Mouse (Mus musculus) intestine, postnatal 0 days (tissue): ENCODE results near the gene Csnk1g2. TPM values are rescaled to one million over a fixed set of nuclear protein-coding genes. Genes with fewer than 3 reads are reported as not detected.
A peak's percentile ranks its signal among the peaks of the same experiment; 100 is the strongest.

Experiments used
- ATAC-seq: fragments of 200-750 bp; cut with Nextera tagmentation; 2 replicates; pipeline ENCODE4 v1.8.0; 2017; ENCODE audit warnings: mild to moderate bottlenecking, moderate TSS enrichment, moderate library complexity
- H3K27ac ChIP-seq: fragments of 300-500 bp; sonication (generic); 2 replicates; pipeline ENCODE4 v1.5.1; 2014; ENCODE audit warnings: mild to moderate bottlenecking, low read depth, low read length, moderate library complexity
- H3K27me3 ChIP-seq: fragments of 300-500 bp; sonication (generic); replicated peaks from 2 replicates; pipeline ENCODE4 v1.6.1; 2014; ENCODE audit warnings: low read length, mixed read lengths; ENCODE audit not compliant: control insufficient read depth, insufficient read depth
- H3K36me3 ChIP-seq: fragments of 300-500 bp; sonication (generic); 2 replicates; pipeline ENCODE4 v1.6.1; 2014; ENCODE audit warnings: mild to moderate bottlenecking, moderate library complexity; ENCODE audit not compliant: control insufficient read depth, insufficient read depth
- H3K4me1 ChIP-seq: fragments of 300-500 bp; sonication (generic); replicated peaks from 2 replicates; pipeline ENCODE4 v1.6.1; 2014; ENCODE audit warnings: antibody characterized with exemption, low read length, mixed read lengths; ENCODE audit not compliant: control insufficient read depth, insufficient read depth
- H3K4me2 ChIP-seq: fragments of 300-500 bp; sonication (generic); replicated peaks from 2 replicates; pipeline ENCODE4 v1.6.1; 2014; ENCODE audit warnings: low read depth, mild to moderate bottlenecking, moderate library complexity
- H3K4me3 ChIP-seq: fragments of 300-500 bp; sonication (generic); 2 replicates; pipeline ENCODE4 v1.5.1; 2014; ENCODE audit warnings: low read depth, low read length
- H3K9ac ChIP-seq: fragments of 300-500 bp; sonication (generic); 2 replicates; pipeline ENCODE4 v1.6.1; 2014; ENCODE audit warnings: mild to moderate bottlenecking, low read depth, low read length
- H3K9me3 ChIP-seq: fragments of 300-500 bp; sonication (generic); 2 replicates; pipeline ENCODE4 v1.6.1; 2016; ENCODE audit warnings: mixed run types; ENCODE audit not compliant: control insufficient read depth
- CTCF ChIP-seq: sonication (generic); IDR thresholded peaks from 2 replicates; pipeline ENCODE4 v1.5.1; 2016; ENCODE audit warnings: low read depth, mild to moderate bottlenecking, control low read depth, antibody characterized with exemption, moderate library complexity
- WGBS: fragments of 180-500 bp; shearing (Covaris S2); extraction: QIAGEN DNeasy Blood & Tissue Kit; methylation state at CpG from one replicate; pipeline ENCODE4 v1.1.7; 2014; 5-methylcytosine and 5-hydroxymethylcytosine counted together
- polyA plus RNA-seq: library from polyadenylated mRNA; unstranded; fragments of >200 nt; fragmentation: Nextera tagmentation; extraction: Ambion mirVana; gene quantifications from 2 replicates; pipeline ENCODE4 v1.2.1, GENCODE M21; 2015

Gene Csnk1g2
- polyA plus RNA-seq, 1 experiment from 2014 or later: 97.5 TPM

- H3K4me3 ChIP-seq: peak within 1 kb of the TSS; percentile 87
- peaks cover 13% of the 10 kb centered on the region; the same call in 1 of the 2 replicates for H3K4me1 ChIP-seq
- H3K36me3 ChIP-seq: peaks cover 7% of the 10 kb centered on the region; the same call in 1 of the 2 replicates
- 15% methylated on average over 15 of the region's 15 CpGs for WGBS
- no peak for TF ChIP-seq CTCF
- no peaks in the 10 kb centered on the region for H3K9me3 ChIP-seq
- H3K4me2 ChIP-seq: peak within 1 kb of the TSS; percentile 94
- peak within 1 kb of the TSS; percentile 73 for H3K27ac ChIP-seq
- ATAC-seq: peak; percentile 1; the same call in 1 of the 2 replicates
- H3K9ac ChIP-seq: peak within 1 kb of the TSS; percentile 79
- H3K27me3 ChIP-seq: no peaks in the 10 kb centered on the region
Measured at GRCm38 (mm10) chr10:80656863-80657623, 34.4 kb downstream of the Csnk1g2 start, which contains the start of gene Btbd2. Gene Btbd2 (minus strand): TSS chr10:80657071.

GRCm38 (mm10) chr10:80658194-80658840 lies 35.7 kb downstream of the Csnk1g2 start:
- H3K4me2 ChIP-seq: no peak overlapping the region
- H3K27ac ChIP-seq: no peak overlapping the region; the same call in 1 of the 2 replicates
- H3K4me3 ChIP-seq: no peak overlapping the region
- H3K36me3 ChIP-seq: no peaks in the 10 kb centered on the region
- H3K9me3 ChIP-seq: no peaks in the 10 kb centered on the region
- ATAC-seq: no peak
- no peaks in the 10 kb centered on the region for H3K27me3 ChIP-seq
- WGBS: 60% methylated on average over 14 of the region's 14 CpGs
- no peak overlapping the region for H3K9ac ChIP-seq
- peaks cover 13% of the 10 kb centered on the region; the same call in 1 of the 2 replicates for H3K4me1 ChIP-seq
- no peak for TF ChIP-seq CTCF

GRCm38 (mm10) chr10:80658841-80659202 lies 36.2 kb downstream of the Csnk1g2 start:
- ATAC-seq: no peak; the same call in 1 of the 2 replicates
- H3K27me3 ChIP-seq: no peaks in the 10 kb centered on the region
- peak overlapping the region; percentile 9; the same call in 1 of the 2 replicates for H3K27ac ChIP-seq
- H3K9ac ChIP-seq: no peak overlapping the region
- peaks cover 13% of the 10 kb centered on the region; the same call in 1 of the 2 replicates for H3K4me1 ChIP-seq
- no peak for TF ChIP-seq CTCF
- no peaks in the 10 kb centered on the region for H3K36me3 ChIP-seq
- no peaks in the 10 kb centered on the region for H3K9me3 ChIP-seq
- peak overlapping the region; percentile 52 for H3K4me2 ChIP-seq
- 41% methylated on average over 4 of the region's 4 CpGs for WGBS
- no peak overlapping the region for H3K4me3 ChIP-seq

- H3K4me2 ChIP-seq: peak overlapping the region; percentile 52
- H3K27ac ChIP-seq: peak overlapping the region; percentile 9; the same call in 1 of the 2 replicates
Measured at GRCm38 (mm10) chr10:80659213-80659612, 36.6 kb downstream of the Csnk1g2 start.

GRCm38 (mm10) chr10:80661149-80661548 lies 38.5 kb downstream of the Csnk1g2 start:
- no peak for ATAC-seq
- Histone ChIP-seq H3K27ac (no peak overlapping the region), H3K4me3 (no peak overlapping the region), H3K4me1 (peaks cover 7% of the 10 kb centered on the region; the same call in 1 of the 2 replicates), H3K36me3 (peaks cover 3% of the 10 kb centered on the region; the same call in 1 of the 2 replicates), H3K9me3 (no peaks in the 10 kb centered on the region), H3K4me2 (no peak overlapping the region), H3K9ac (no peak overlapping the region), H3K27me3 (no peaks in the 10 kb centered on the region)
- WGBS: 39% methylated on average over 5 of the region's 5 CpGs
- TF ChIP-seq CTCF: peak; percentile 80

More at GRCm38 (mm10) chr10:80659213-80659612, 36.6 kb downstream of the Csnk1g2 start:
- H3K9ac ChIP-seq: no peak overlapping the region
- WGBS: 10% methylated on average over 10 of the region's 10 CpGs
- H3K4me1 ChIP-seq: peaks cover 13% of the 10 kb centered on the region; the same call in 1 of the 2 replicates
- peak; percentile 78 for TF ChIP-seq CTCF
- ATAC-seq: no peak
- no peaks in the 10 kb centered on the region for H3K36me3 ChIP-seq
- H3K9me3 ChIP-seq: no peaks in the 10 kb centered on the region
- 0 out of 2 replicates have a peak overlapping the region, but pooled peaks have one; percentile 17 for H3K4me3 ChIP-seq
- H3K27me3 ChIP-seq: no peaks in the 10 kb centered on the region
